Comparison of ENCODE assay signal across 8 mouse cellular contexts in the genomic region with DNA sequence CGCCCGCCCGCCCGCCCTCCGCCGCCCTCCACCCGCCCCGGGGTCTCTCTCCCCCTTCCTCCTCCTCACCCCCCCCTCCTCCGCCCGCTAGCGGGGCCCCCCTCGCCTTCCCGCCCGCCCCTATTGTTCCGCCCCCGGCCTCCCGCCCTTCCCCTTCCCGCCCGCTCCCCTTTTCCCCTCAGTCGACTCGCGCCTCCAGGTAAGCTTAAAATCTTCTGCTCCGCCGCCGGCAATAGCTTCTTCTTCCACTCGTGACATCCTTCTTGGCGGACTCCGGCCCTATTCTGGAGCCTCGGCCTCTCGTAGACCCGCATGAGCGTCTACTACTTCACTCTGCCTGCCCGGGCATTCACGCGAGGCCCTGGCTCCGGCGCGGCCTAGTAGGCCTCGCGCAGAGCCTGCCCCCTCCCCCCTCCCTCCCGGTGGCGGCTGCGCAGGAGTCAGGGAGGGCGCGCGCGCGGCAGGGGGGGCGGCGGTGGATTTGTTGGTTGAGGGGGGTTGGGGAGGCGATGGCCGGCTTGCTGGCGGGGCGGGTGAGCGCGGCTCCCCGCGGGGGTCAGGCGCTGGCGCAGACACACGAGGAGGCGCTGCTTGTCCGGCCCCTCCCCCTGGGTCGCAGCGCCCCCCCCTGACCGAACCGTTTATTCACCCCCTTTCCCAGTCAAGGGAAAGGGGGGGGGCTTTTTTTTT. TPM values are rescaled to one million over a fixed set of nuclear protein-coding genes. Genes with fewer than 3 reads are reported as not detected.
DNase-seq lines count a peak whose midpoint lies in the region; ATAC-seq and TF ChIP-seq lines count a peak whose summit lies in the region.

No protein-coding gene starts in this region.

- peak overlapping the region; percentile 45; the same call in 1 of the 2 replicates for H3K4me2 ChIP-seq in CH12.LX (ENCODE audit: insufficient read depth, low read depth, poor library complexity, severe bottlenecking)
- peak overlapping the region; percentile 76 for H3K4me2 ChIP-seq in forebrain, embryonic 13.5 days
- peak overlapping the region; percentile 72 for H3K4me2 ChIP-seq in liver, embryonic 16.5 days (ENCODE audit: low read depth, low read length)
- H3K4me2 ChIP-seq in neural tube, embryonic 12.5 days (replicated peaks) = peak overlapping the region; percentile 73
- H3K4me2 ChIP-seq in stomach, embryonic 16.5 days (ENCODE audit: low read depth, low read length) = peak overlapping the region; percentile 77

- dilution Hi-C loops in CH12.LX (cut with MboI; ENCODE audit: extremely low pct_ligation_motif_present, extremely low pct_unique_long_range_greater_than_20kb, low sequenced_read_pairs) = no loop called here

- peak overlapping the region; percentile 82 to 96 (median 93) for H3K4me3 ChIP-seq in CH12.LX (replicated peaks in 1 of 3; ENCODE audit: low read depth in 2 of 3, low read length in 2 of 3, poor library complexity in 1 of 3)
- H3K4me3 ChIP-seq in forebrain, embryonic 13.5 days = peak overlapping the region; percentile 90
- H3K4me3 ChIP-seq in liver, embryonic 16.5 days (ENCODE audit: low read depth, low read length) = peak overlapping the region; percentile 94
- H3K4me3 ChIP-seq in neural tube, embryonic 12.5 days = peak overlapping the region; percentile 76
- peak overlapping the region; percentile 91 for H3K4me3 ChIP-seq in stomach, embryonic 16.5 days (replicated peaks; ENCODE audit: low read length)

- intact Hi-C loops in heart, postnatal 10 days (cut with DNase I) = loop anchor here (1.0 to 5.0 kb wide), 2 partner anchors 10 to 197 kb away; no protein-coding TSS in a partner anchor

- peak overlapping the region; percentile 100 for H3K9ac ChIP-seq in CH12.LX (ENCODE audit: insufficient read depth, low read depth)
- H3K9ac ChIP-seq in forebrain, embryonic 13.5 days = peak overlapping the region; percentile 97
- peak overlapping the region; percentile 96 for H3K9ac ChIP-seq in liver, embryonic 16.5 days (ENCODE audit: low read depth, low read length)
- peak overlapping the region; percentile 92 for H3K9ac ChIP-seq in neural tube, embryonic 12.5 days
- peak overlapping the region; percentile 98 for H3K9ac ChIP-seq in stomach, embryonic 16.5 days (ENCODE audit: low read length)

- peaks cover 5% of the 10 kb centered on the region for H3K9me3 ChIP-seq in CH12.LX (replicated peaks; ENCODE audit: low read length)
- no peaks in the 10 kb centered on the region for H3K9me3 ChIP-seq in forebrain, embryonic 13.5 days (replicated peaks)
- peaks cover 2% of the 10 kb centered on the region; the same call in 1 of the 2 replicates for H3K9me3 ChIP-seq in liver, embryonic 16.5 days (replicated peaks; ENCODE audit: control insufficient read depth, low read length)
- H3K9me3 ChIP-seq in neural tube, embryonic 12.5 days = no peaks in the 10 kb centered on the region
- no peaks in the 10 kb centered on the region for H3K9me3 ChIP-seq in stomach, embryonic 16.5 days (replicated peaks; ENCODE audit: control insufficient read depth, low read length)

- peaks cover 51% of the 10 kb centered on the region for H3K79me2 ChIP-seq in CH12.LX (replicated peaks; ENCODE audit: control insufficient read depth, extremely low read depth, insufficient read depth, poor library complexity, severe bottlenecking)

- peak overlapping the region; percentile 87 for H3K27ac ChIP-seq in CH12.LX (ENCODE audit: insufficient read depth, low read depth)
- peak overlapping the region; percentile 97 for H3K27ac ChIP-seq in forebrain, embryonic 13.5 days
- H3K27ac ChIP-seq in liver, embryonic 16.5 days (ENCODE audit: low read length) = peak overlapping the region; percentile 90
- H3K27ac ChIP-seq in neural tube, embryonic 12.5 days = peak overlapping the region; percentile 95
- peak overlapping the region; percentile 98 for H3K27ac ChIP-seq in stomach, embryonic 16.5 days (ENCODE audit: low read length)

- TF ChIP-seq POLR2A in CH12.LX (IDR thresholded peaks at IDR 0.05; ENCODE audit: low read depth, low read length) = peak; percentile 64

- peaks cover 22 to 62% of the 10 kb centered on the region in 2 experiments for H3K36me3 ChIP-seq in CH12.LX (replicated peaks in 1 of 2; ENCODE audit: control insufficient read depth in 1 of 2, insufficient read depth in 1 of 2, low read length in 1 of 2)
- peaks cover 22% of the 10 kb centered on the region for H3K36me3 ChIP-seq in forebrain, embryonic 13.5 days (ENCODE audit: poor library complexity, severe bottlenecking)
- H3K36me3 ChIP-seq in liver, embryonic 16.5 days (ENCODE audit: control insufficient read depth, insufficient read depth) = peaks cover 31% of the 10 kb centered on the region
- peaks cover 19% of the 10 kb centered on the region for H3K36me3 ChIP-seq in neural tube, embryonic 12.5 days
- peaks cover 17% of the 10 kb centered on the region for H3K36me3 ChIP-seq in stomach, embryonic 16.5 days (ENCODE audit: control insufficient read depth, insufficient read depth, low read length)

- H3K27me3 ChIP-seq in CH12.LX (replicated peaks) = no peaks in the 10 kb centered on the region
- H3K27me3 ChIP-seq in forebrain, embryonic 13.5 days = no peaks in the 10 kb centered on the region
- H3K27me3 ChIP-seq in liver, embryonic 16.5 days (ENCODE audit: control insufficient read depth, insufficient read depth, low read depth, low read length) = no peaks in the 10 kb centered on the region
- H3K27me3 ChIP-seq in neural tube, embryonic 12.5 days (replicated peaks) = no peaks in the 10 kb centered on the region
- H3K27me3 ChIP-seq in stomach, embryonic 16.5 days (ENCODE audit: control insufficient read depth, insufficient read depth, low read length) = no peaks in the 10 kb centered on the region

- H3K4me1 ChIP-seq in CH12.LX (ENCODE audit: control insufficient read depth in 1 of 2, insufficient read depth in 2 of 2) = peaks cover 3 to 26% of the 10 kb centered on the region in 2 experiments
- H3K4me1 ChIP-seq in forebrain, embryonic 13.5 days = peaks cover 20% of the 10 kb centered on the region
- H3K4me1 ChIP-seq in liver, embryonic 16.5 days (ENCODE audit: control insufficient read depth, low read depth, low read length) = peaks cover 6% of the 10 kb centered on the region
- H3K4me1 ChIP-seq in neural tube, embryonic 12.5 days = peaks cover 8% of the 10 kb centered on the region; the same call in 1 of the 2 replicates
- H3K4me1 ChIP-seq in stomach, embryonic 16.5 days (ENCODE audit: control insufficient read depth, insufficient read depth, low read length) = peaks cover 6% of the 10 kb centered on the region; the same call in 1 of the 2 replicates

- under 1% methylated on average over 32 of the region's 67 CpGs for WGBS in forebrain, embryonic 13.5 days
- WGBS in liver, embryonic 16.5 days (ENCODE audit: insufficient replicate concordance) = under 1% methylated on average over 39 of the region's 67 CpGs
- WGBS in neural tube, embryonic 12.5 days = 0% methylated on average over 48 of the region's 67 CpGs
- WGBS in stomach, embryonic 16.5 days = under 1% methylated on average over 41 of the region's 67 CpGs

- peak in 1 of 2 experiments; percentile 56; a peak in 2 of 4 replicates for TF ChIP-seq CTCF in CH12.LX (conservative IDR thresholded peaks at IDR 0.05 in 1 of 2, IDR thresholded peaks at IDR 0.05 in 1 of 2; ENCODE audit: low read depth in 2 of 2, low read length in 2 of 2)

- TF ChIP-seq EP300 in CH12.LX (IDR thresholded peaks at IDR 0.05; ENCODE audit: low read length) = no peak

- in situ Hi-C loops in CH12.LX (cut with MboI; ENCODE audit: low pct_ligation_motif_present, low pct_unique_long_range_greater_than_20kb, low sequenced_read_pairs) = no loop called here

- peak; percentile 27; the same call in 1 of the 2 replicates for ATAC-seq in cerebellum, adult (ENCODE audit: insufficient number of reproducible peaks, low FRiP score, low TSS enrichment)
- peak; percentile 74 for ATAC-seq in forebrain, embryonic 13.5 days
- peak; percentile 63 for ATAC-seq in liver, embryonic 16.5 days (ENCODE audit: low read depth)
- peak; percentile 79 for ATAC-seq in neural tube, embryonic 12.5 days (ENCODE audit: low FRiP score, low read depth)
- ATAC-seq in stomach, embryonic 16.5 days (ENCODE audit: insufficient read depth, low FRiP score) = peak; percentile 61

- TF ChIP-seq RAD21 in CH12.LX (IDR thresholded peaks at IDR 0.05; ENCODE audit: low read depth, low read length) = no peak

- DNase-seq in CH12.LX (ENCODE audit: extremely low read depth) = peak; percentile 70
- peak; percentile 88 to 89 for DNase-seq in heart, postnatal 10 days
- DNase-seq in layer of hippocampus, adult 11-12 months (ENCODE audit: low spot score) = peak; percentile 79

RNA-seq across cellular contexts. Expression of a gene that starts 0.4 kb away (rescaled TPM):
- 263 and 281 TPM in 2 replicates for total RNA-seq in CH12.LX (2012; rRNA removed)
- total RNA-seq in CH12.LX (2014; rRNA removed) = 308 and 379 TPM in 2 replicates
- 1,350 and 1,545 TPM in 2 replicates for polyA plus RNA-seq in CH12.LX (2012; ENCODE audit: insufficient read length, low read depth)
- polyA plus RNA-seq in forebrain, embryonic 13.5 days (2015; fragmentation: Nextera tagmentation; extraction: Ambion mirVana) = 198 and 212 TPM in 2 replicates
- total RNA-seq in heart, postnatal 10 days (2021) = 100 to 1,000 TPM; 547 to 592 TPM
- polyA plus RNA-seq in liver, embryonic 16.5 days (2015; fragmentation: Nextera tagmentation; extraction: Ambion mirVana) = 64.7 and 67.7 TPM in 2 replicates
- polyA plus RNA-seq in neural tube, embryonic 12.5 days (2016; fragmentation: Nextera tagmentation; extraction: Ambion mirVana) = 144 and 152 TPM in 2 replicates
- polyA plus RNA-seq in stomach, embryonic 16.5 days (2015; fragmentation: Nextera tagmentation; extraction: Ambion mirVana) = 166 TPM in 2 replicates

RNA-seq across cellular contexts. Expression of a gene that starts 11.9 kb away (rescaled TPM):
- total RNA-seq in CH12.LX (2012; rRNA removed) (34.5 and 36.4 TPM in 2 replicates), CH12.LX (2014; rRNA removed) (26.1 and 32.2 TPM in 2 replicates)
- 94.8 and 131 TPM in 2 replicates for polyA plus RNA-seq in CH12.LX (2012; ENCODE audit: insufficient read length, low read depth)
- polyA plus RNA-seq in forebrain, embryonic 13.5 days (2015; fragmentation: Nextera tagmentation; extraction: Ambion mirVana) = 88.9 and 90.9 TPM in 2 replicates
- 10 to 100 TPM; 23.3 to 27.3 TPM for total RNA-seq in heart, postnatal 10 days (2021)
- 120 and 139 TPM in 2 replicates for polyA plus RNA-seq in liver, embryonic 16.5 days (2015; fragmentation: Nextera tagmentation; extraction: Ambion mirVana)
- 80.5 and 80.6 TPM in 2 replicates for polyA plus RNA-seq in neural tube, embryonic 12.5 days (2016; fragmentation: Nextera tagmentation; extraction: Ambion mirVana)
- 131 and 157 TPM in 2 replicates for polyA plus RNA-seq in stomach, embryonic 16.5 days (2015; fragmentation: Nextera tagmentation; extraction: Ambion mirVana)

RNA-seq across cellular contexts. Expression of a gene that starts 25.6 kb away (rescaled TPM):
- total RNA-seq in CH12.LX (2012; rRNA removed) = not detected in 2 replicates
- not detected in 2 replicates for total RNA-seq in CH12.LX (2014; rRNA removed)
- not detected in 2 replicates for polyA plus RNA-seq in CH12.LX (2012; ENCODE audit: insufficient read length, low read depth)
- 0.19 and 0.20 TPM in 2 replicates for polyA plus RNA-seq in forebrain, embryonic 13.5 days (2015; fragmentation: Nextera tagmentation; extraction: Ambion mirVana)
- 1 to 10 TPM in 1 of 2 experiments, under 1 TPM in 1; 0.67 to 1.4 TPM for total RNA-seq in heart, postnatal 10 days (2021)
- 0.04 and 0.07 TPM in 2 replicates for polyA plus RNA-seq in liver, embryonic 16.5 days (2015; fragmentation: Nextera tagmentation; extraction: Ambion mirVana)
- 0.23 TPM in 2 replicates for polyA plus RNA-seq in neural tube, embryonic 12.5 days (2016; fragmentation: Nextera tagmentation; extraction: Ambion mirVana)
- polyA plus RNA-seq in stomach, embryonic 16.5 days (2015; fragmentation: Nextera tagmentation; extraction: Ambion mirVana) = 0.68 and 2.5 TPM in 2 replicates

RNA-seq across cellular contexts. Expression of a gene that starts 32.8 kb away (rescaled TPM):
- total RNA-seq in CH12.LX (2012; rRNA removed) (not detected in 2 replicates), CH12.LX (2014; rRNA removed) (not detected in 2 replicates)
- not detected in 2 replicates for polyA plus RNA-seq in CH12.LX (2012; ENCODE audit: insufficient read length, low read depth)
- 6.6 and 13.4 TPM in 2 replicates for polyA plus RNA-seq in forebrain, embryonic 13.5 days (2015; fragmentation: Nextera tagmentation; extraction: Ambion mirVana)
- 1 to 10 TPM in 1 of 2 experiments, not detected in 1; 3.6 TPM for total RNA-seq in heart, postnatal 10 days (2021)
- polyA plus RNA-seq in liver, embryonic 16.5 days (2015; fragmentation: Nextera tagmentation; extraction: Ambion mirVana) = not detected in 2 replicates
- not detected in 2 replicates for polyA plus RNA-seq in neural tube, embryonic 12.5 days (2016; fragmentation: Nextera tagmentation; extraction: Ambion mirVana)
- not detected in 2 replicates for polyA plus RNA-seq in stomach, embryonic 16.5 days (2015; fragmentation: Nextera tagmentation; extraction: Ambion mirVana)

RNA-seq across cellular contexts. Expression of a gene that starts 46.1 kb away (rescaled TPM):
- total RNA-seq in CH12.LX (2012; rRNA removed) (2.8 and 3.0 TPM in 2 replicates), CH12.LX (2014; rRNA removed) (1.4 and 1.5 TPM in 2 replicates)
- 2.3 and 3.0 TPM in 2 replicates for polyA plus RNA-seq in CH12.LX (2012; ENCODE audit: insufficient read length, low read depth)
- polyA plus RNA-seq in forebrain, embryonic 13.5 days (2015; fragmentation: Nextera tagmentation; extraction: Ambion mirVana) = 37.6 and 40.4 TPM in 2 replicates
- 1 to 10 TPM; 5.1 to 5.2 TPM for total RNA-seq in heart, postnatal 10 days (2021)
- polyA plus RNA-seq in liver, embryonic 16.5 days (2015; fragmentation: Nextera tagmentation; extraction: Ambion mirVana) = 1.4 and 2.0 TPM in 2 replicates
- polyA plus RNA-seq in neural tube, embryonic 12.5 days (2016; fragmentation: Nextera tagmentation; extraction: Ambion mirVana) = 48.8 and 51.9 TPM in 2 replicates
- polyA plus RNA-seq in stomach, embryonic 16.5 days (2015; fragmentation: Nextera tagmentation; extraction: Ambion mirVana) = 14.3 and 15.1 TPM in 2 replicates

Comparison
In these comparisons a context has a peak if more than half of its experiments do, and no peak if none do; other contexts are left out.
1. Peak in every context shown above with its lines: DNase-seq, ATAC-seq, H3K4me3 ChIP-seq and H3K27ac ChIP-seq.
2. ATAC-seq: peak in every context shown above with its lines; median percentile 79 in neural tube, embryonic 12.5 days; 74 in forebrain, embryonic 13.5 days; 63 in liver, embryonic 16.5 days; 61 in stomach, embryonic 16.5 days; 27 in cerebellum, adult.